Mouse (Mus musculus) right cerebral cortex, postnatal 4 days (tissue): Measurements from ENCODE around the gene Slc35d1.
A peak's percentile ranks its signal among the peaks of the same experiment; 100 is the strongest.

Source experiments
- DNase-seq: peaks from one replicate; pipeline ENCODE4 v3.0.0-alpha.2; 2022

Gene Slc35d1

GRCm38 (mm10) chr4:103214925-103215820 lies at the start of gene Slc35d1:
Slc35d1 (minus strand) TSS chr4:103215164.
- peak; percentile 87 for DNase-seq

DNA sequence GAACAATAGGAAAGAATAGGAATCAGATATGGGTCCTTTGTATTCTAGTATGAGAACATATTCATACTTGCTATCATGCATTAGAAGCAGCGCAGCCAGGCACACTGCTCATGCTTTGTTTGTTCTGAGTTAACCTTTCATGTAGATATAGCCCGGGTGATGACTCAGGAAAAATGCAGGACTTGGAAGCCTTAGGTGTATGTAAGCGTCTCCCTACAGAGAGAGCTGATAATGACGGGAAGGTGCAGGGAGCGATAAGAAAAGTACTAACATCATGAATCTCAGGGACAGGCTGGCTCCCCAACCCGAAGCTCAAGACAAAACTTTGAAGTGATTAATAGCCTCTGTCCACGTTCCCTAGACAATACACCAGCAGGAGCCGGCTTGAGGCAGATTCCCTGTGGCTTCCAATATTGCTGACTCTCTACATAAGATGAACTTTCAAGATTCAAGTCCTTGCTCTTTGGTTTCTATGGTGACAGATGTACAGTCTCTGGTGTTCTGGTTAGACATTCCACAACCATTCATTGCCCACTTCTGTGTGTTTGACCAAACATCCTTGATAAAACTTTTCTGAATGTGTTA lies 48.9 kb upstream of the Slc35d1 start:
- DNase-seq, result no peak

GRCm38 (mm10) chr4:103263378-103263777 lies 48.4 kb upstream of the Slc35d1 start:
- no peak for DNase-seq

GRCm38 (mm10) chr4:103258817-103259216 lies 43.9 kb upstream of the Slc35d1 start:
- DNase-seq, result no peak

DNA sequence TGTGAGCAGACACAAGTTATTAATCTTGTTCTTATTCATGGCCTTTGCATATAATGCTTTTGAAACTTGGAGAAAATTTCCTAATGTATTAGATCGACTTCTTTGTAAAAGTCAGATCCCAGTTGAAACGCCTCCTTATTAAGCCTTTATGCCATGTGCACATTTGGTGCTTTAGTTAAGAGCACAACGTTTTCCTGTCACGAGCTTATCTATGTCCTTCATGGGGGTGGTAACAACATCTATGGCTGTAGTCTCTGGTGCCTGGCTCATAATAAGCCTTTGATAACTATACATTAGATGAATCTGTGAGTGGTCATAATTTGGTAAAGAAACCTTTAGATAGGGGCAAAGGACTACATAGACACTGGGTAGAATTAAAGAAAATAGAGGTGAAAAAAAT lies 38.9 kb upstream of the Slc35d1 start:
- DNase-seq, result no peak

- no peak for DNase-seq
These were observed 34.6 kb upstream of the Slc35d1 start for GRCm38 (mm10) chr4:103249436-103250085.

- no peak for DNase-seq
These were observed 32.8 kb upstream of the Slc35d1 start for GRCm38 (mm10) chr4:103247813-103248212.

GRCm38 (mm10) chr4:103247249-103247648 lies 32.3 kb upstream of the Slc35d1 start:
- DNase-seq, result no peak

DNA sequence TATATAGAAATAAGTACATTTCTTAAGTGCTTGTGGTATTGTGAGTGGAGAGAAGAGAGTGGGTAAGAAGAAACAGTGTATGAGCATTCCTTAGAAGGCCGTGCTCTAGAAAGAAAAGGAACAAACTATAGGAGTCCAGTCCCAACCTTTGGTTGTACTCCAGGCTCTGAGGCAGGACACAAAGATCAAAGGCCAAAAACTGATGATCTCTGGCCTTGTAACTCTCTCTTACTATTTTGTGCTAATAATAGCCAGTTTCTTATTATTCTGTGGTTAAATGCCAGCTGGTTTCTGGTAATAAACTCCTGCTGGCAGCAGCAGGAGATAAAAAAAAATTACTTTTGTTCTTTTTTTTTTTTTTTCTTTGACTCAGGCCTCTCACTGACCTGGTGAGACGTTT lies 17.2 kb upstream of the Slc35d1 start:
- no peak for DNase-seq

- no peak for DNase-seq
These were observed 7.9 kb upstream of the Slc35d1 start for GRCm38 (mm10) chr4:103222854-103223253.

DNA sequence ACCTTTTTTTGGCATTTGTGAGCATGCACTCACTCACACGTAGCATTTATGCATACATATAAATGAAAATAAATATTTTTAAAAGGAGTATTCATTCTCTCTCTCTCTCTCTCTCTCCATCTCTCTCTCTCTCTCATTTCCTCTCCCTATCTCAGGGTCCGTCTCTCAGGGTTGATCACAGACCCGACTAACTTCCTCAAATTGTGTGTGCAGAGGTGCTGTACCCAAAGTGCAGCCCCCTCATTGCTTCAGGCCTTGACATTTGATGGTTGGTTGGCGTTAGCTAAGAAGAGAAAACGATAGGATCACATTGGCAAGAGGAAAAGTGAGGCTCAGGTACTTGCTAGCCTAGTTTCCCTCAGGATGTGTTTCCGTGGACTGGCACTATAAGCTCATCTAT lies 6.8 kb upstream of the Slc35d1 start:
- no peak for DNase-seq

DNA sequence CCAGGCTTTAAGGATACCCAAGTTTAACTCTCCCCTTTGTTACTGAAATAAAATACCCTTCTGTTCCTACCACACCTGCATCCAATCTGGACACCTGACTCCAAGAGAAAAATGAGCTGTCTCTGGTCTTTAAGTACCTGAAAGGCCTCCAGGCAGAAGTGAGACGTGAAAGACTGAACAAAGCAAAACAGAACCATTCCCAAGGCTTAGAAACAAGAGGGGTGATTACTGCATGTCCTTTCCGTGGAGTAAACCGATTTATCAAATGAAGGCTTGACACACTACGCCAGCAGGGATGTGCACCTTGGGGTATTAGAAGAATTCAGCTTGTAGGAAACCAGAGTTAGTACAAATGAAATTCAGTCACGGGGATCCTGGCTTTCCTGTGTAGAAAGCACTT lies 4.0 kb upstream of the Slc35d1 start:
- no peak for DNase-seq

DNA sequence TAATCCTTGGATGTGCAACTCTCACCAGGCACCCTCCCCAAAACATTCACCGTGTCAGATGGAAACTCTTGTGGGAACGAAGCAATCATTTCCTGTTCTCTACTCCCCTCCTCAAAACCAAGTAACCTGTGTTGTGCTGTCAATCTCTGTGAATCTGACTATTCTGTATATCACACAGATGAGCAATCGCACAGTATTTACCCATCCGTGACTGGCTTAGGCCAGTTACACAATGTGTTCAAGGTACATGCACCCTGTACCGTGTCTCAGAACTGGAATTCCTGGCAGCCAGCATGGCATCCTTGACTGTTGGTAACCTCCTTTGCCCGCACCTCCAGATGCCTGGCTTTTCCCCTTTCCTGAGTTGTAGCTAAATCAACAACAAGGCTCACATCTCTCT lies 1.1 kb upstream of the Slc35d1 start:
- no peak for DNase-seq

GRCm38 (mm10) chr4:103214498-103214924 lies 453 bp downstream of the Slc35d1 start:
- peak; percentile 73 for DNase-seq

- DNase-seq, result no peak
These were observed 986 bp downstream of the Slc35d1 start for GRCm38 (mm10) chr4:103213859-103214497.

- DNase-seq, result no peak
These were observed 6.4 kb downstream of the Slc35d1 start for GRCm38 (mm10) chr4:103208553-103208952.

DNA sequence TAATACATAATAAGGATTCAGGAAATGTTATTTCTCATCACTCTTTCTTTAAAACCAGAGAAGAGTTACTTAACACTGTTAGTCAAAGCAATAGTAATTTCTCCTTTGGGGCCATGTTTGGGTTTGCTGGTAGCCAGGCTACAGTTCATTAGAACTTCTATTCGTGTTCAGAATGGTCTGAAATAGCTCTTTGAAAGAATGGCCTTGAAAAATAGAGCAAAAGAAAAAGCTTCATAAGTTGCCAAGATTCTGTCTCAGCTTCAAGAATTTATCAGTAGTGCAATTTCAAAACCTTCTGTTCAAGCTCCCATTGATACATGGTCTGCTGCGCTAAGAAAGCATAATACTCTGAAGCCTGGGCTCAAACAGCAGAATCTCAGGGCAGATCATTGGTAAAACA lies 11.3 kb downstream of the Slc35d1 start:
- no peak for DNase-seq

- no peak for DNase-seq
These were observed 14.9 kb downstream of the Slc35d1 start for GRCm38 (mm10) chr4:103200046-103200445.

DNA sequence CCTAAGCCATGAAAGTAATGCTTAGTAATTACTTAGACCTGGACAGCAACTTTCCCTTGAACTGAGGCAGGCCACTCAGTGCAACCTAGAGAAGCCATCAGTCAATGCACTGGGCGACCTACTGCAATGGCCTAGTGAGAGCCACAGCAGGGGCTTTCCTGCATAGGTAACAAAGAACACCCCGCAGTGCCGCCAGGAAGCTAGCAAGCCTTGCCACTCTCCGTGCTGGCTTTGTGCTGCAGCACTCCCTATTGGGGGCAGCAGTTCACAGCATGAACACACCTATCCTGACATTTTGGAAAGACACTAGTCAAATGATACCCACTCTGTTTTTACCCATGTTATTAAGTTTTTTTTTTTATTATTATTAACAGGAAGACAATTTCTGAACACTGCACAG lies 15.9 kb downstream of the Slc35d1 start:
- no peak for DNase-seq

- DNase-seq, result no peak
These were observed 17.6 kb downstream of the Slc35d1 start for GRCm38 (mm10) chr4:103197401-103197800.

DNA sequence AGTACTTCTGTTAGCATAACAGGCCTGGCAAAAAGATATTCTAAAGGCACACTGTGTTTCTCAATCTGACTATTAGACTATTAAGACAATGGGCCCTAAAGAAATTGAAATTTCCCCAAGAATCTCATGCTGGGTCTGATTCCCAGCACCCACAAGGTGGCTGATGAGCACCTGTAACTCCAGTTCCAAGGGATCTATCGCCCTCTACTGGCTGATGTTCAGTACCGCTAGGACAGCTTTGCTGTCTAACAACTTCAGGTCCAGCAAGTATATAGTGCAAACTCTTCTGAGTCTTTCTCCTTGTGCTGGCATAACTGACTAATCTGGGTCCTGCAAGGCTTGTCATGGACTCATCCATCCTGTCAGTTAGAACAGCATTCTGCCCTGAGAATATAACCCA lies 22.5 kb downstream of the Slc35d1 start:
- DNase-seq, result no peak

DNA sequence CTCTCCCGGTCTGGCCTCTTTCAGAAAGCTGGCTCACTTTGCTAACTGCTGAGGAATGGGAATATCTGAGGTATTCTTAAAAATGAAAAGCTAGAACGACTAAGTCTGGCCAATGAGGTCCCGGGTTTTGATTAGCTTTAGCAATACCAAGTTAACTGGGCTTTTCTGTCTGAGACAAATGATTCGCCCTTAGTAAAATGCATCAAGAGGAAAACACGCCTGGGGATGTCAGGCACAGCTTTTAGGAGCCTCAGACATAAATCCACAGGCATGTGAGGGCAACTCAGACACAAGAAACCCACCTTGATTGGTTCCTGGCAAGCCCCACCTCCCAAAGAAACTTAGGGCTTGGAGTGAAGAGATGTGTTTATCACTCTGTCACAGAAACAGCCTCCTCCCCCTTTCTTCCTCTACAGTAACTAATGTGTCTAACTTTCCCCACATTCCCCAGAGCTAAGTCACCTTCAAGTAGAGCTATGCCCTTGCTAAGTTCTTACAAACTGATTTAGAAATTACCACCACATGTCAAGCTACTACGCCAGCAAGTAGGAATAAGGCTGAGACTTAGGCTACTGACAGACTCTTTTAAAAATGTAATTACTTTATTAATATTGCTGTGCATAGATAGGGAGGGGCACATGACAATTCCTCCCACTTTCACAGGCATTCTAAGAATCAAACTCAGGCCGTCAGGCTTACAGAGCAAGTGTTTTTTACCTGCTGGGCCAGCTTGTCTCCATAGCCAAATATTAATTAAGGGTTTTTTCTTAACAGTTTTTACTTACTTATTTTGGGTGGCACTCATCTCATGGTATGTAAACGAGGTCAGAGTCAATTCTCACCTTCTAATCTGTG lies 26.0 kb downstream of the Slc35d1 start:
- no peak for DNase-seq
